In the genomic region with DNA sequence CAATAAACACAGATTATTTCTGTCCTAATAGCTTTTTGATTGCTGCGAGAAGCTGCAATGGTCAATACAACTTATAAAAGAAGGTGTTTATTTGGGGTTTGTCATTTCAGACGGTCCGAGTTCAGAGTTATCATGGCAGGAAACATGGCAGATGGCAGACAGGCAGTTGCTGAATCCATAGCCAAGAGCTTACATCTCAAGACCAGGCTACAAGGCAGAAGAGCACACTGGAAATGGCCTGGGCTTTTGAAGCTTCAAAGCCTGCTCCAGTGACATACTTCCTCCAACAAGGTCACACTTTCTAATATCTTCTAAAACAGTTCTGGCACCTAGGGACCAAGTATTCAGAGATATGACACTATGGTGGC, we compare ENCODE assay signal across 20 mouse cellular contexts.
DNase-seq lines count a peak whose midpoint lies in the region; ATAC-seq and TF ChIP-seq lines count a peak whose summit lies in the region.
"Had no signal": no experiment of that assay in that cellular context is flagged by ENCODE, and none has a peak within 500 bp of the region (broad histone marks: within the 10 kb centered on the region; RNA-seq: fewer than 3 reads in every experiment).

No protein-coding gene starts in this region.

- ATAC-seq in erythroblast, adult 5-6 weeks (replicated peaks; ENCODE audit: low FRiP score, poor library complexity, severe bottlenecking): peak; percentile 56; the same call in 1 of the 2 replicates
- ATAC-seq in liver, embryonic 14.5 days (ENCODE audit: insufficient read depth): peak; percentile 74
- ATAC-seq in megakaryocyte progenitor cell, adult 5-6 weeks (replicated peaks; ENCODE audit: poor library complexity): 0 out of 2 replicates have a peak, but pooled peaks have one; percentile 27
- ATAC-seq: forebrain, embryonic 16.5 days had no signal

- H3K4me3 ChIP-seq in MEL (ENCODE audit: control insufficient read depth in 1 of 2, insufficient read depth in 1 of 2, low read depth in 2 of 2, low read length in 2 of 2): peak overlapping the region; percentile 33 to 38; a peak in 3 of 4 replicates
- no peak overlapping the region for H3K4me3 ChIP-seq in liver, embryonic 14.5 days (ENCODE audit: insufficient read depth in 1 of 2, low read depth in 2 of 2, low read length in 2 of 2)
- H3K4me3 ChIP-seq: embryonic facial prominence, embryonic 15.5 days; forebrain, embryonic 12.5 days; heart, embryonic 12.5 days; hindbrain, embryonic 10.5 days had no signal

- TF ChIP-seq RAD21 in MEL (IDR thresholded peaks at IDR 0.05; ENCODE audit: low read depth, low read length): no peak

- H3K27ac ChIP-seq in MEL (ENCODE audit: control insufficient read depth, low read depth, low read length): peak overlapping the region; percentile 93
- H3K27ac ChIP-seq in liver, embryonic 14.5 days: peak overlapping the region; percentile 56
- H3K27ac ChIP-seq: embryonic facial prominence, embryonic 15.5 days; forebrain, embryonic 12.5 days; hindbrain, embryonic 10.5 days; hindbrain, embryonic 14.5 days had no signal

- DNase-seq in MEL (ENCODE audit: low read depth, low spot score): peak; percentile 59
- peak in 1 of 3 experiments; percentile 20 for DNase-seq in liver, embryonic 14.5 days (ENCODE audit: low read depth in 3 of 3, low spot score in 3 of 3)
- DNase-seq in cerebellum, adult 8-10 months: no peak
- DNase-seq in cerebellum, postnatal 10 days: no peak
- DNase-seq in cerebellum, postnatal 36 days: no peak
- DNase-seq: adrenal gland, adult 8-10 months; adrenal gland, postnatal 36 days; cerebellum, adult 11-12 months; cerebellum, adult 9-11 months; embryo, embryonic 11 days; gastrocnemius, postnatal 25 days had no signal

- peak overlapping the region; percentile 41 for H3K4me2 ChIP-seq in liver, embryonic 14.5 days (ENCODE audit: low read depth)
- H3K4me2 ChIP-seq: embryonic facial prominence, embryonic 15.5 days; forebrain, embryonic 12.5 days; heart, embryonic 12.5 days; hindbrain, embryonic 14.5 days had no signal

- no peak for TF ChIP-seq CTCF in MEL (IDR thresholded peaks at IDR 0.05 in 2 of 3, conservative IDR thresholded peaks at IDR 0.05 in 1 of 3; ENCODE audit: control insufficient read depth in 1 of 3, insufficient read depth in 1 of 3, low read depth in 2 of 3, low read length in 3 of 3, poor library complexity in 1 of 3, severe bottlenecking in 1 of 3)
- no peak for TF ChIP-seq CTCF in liver, embryonic 14.5 days (IDR thresholded peaks at IDR 0.05; ENCODE audit: low read depth)

- H3K27me3 ChIP-seq in MEL (ENCODE audit: control insufficient read depth in 1 of 2, insufficient read depth in 2 of 2, low read length in 2 of 2): no peaks in the 10 kb centered on the region
- no peaks in the 10 kb centered on the region for H3K27me3 ChIP-seq in liver, embryonic 14.5 days (ENCODE audit: control insufficient read depth, insufficient read depth, low read length)
- H3K27me3 ChIP-seq: CH12.LX; embryonic facial prominence, embryonic 15.5 days; forebrain, embryonic 12.5 days; heart, embryonic 12.5 days had no signal

- TF ChIP-seq POLR2A in MEL (IDR thresholded peaks at IDR 0.05; ENCODE audit: control insufficient read depth in 1 of 2, insufficient read depth in 1 of 2, low read depth in 1 of 2, low read length in 2 of 2, poor library complexity in 1 of 2): no peak

- 0 out of 2 replicates have a peak overlapping the region, but pooled peaks have one; percentile 14 for H3K9ac ChIP-seq in MEL (ENCODE audit: control insufficient read depth, low read depth, low read length, poor library complexity, severe bottlenecking)
- no peak overlapping the region for H3K9ac ChIP-seq in liver, embryonic 14.5 days (replicated peaks)
- H3K9ac ChIP-seq: embryonic facial prominence, embryonic 15.5 days; forebrain, embryonic 12.5 days; heart, embryonic 12.5 days; hindbrain, embryonic 14.5 days had no signal

- peaks cover 0 to 19% of the 10 kb centered on the region in 2 experiments; a peak in 2 of 4 replicates for H3K36me3 ChIP-seq in MEL (ENCODE audit: control insufficient read depth in 1 of 2, insufficient read depth in 2 of 2, low read length in 2 of 2)
- H3K36me3 ChIP-seq in liver, embryonic 14.5 days (replicated peaks; ENCODE audit: control insufficient read depth, insufficient read depth, low read depth): no peaks in the 10 kb centered on the region
- H3K36me3 ChIP-seq: embryonic facial prominence, embryonic 15.5 days; forebrain, embryonic 12.5 days; heart, embryonic 12.5 days; hindbrain, embryonic 10.5 days had no signal

- no peaks in the 10 kb centered on the region for H3K79me2 ChIP-seq in MEL (ENCODE audit: control insufficient read depth, insufficient read depth, low read length, poor library complexity)

- no peaks in the 10 kb centered on the region for H3K9me3 ChIP-seq in MEL (replicated peaks; ENCODE audit: insufficient read depth, low read length)
- H3K9me3 ChIP-seq in liver, embryonic 14.5 days (ENCODE audit: control insufficient read depth, low read length): no peaks in the 10 kb centered on the region
- H3K9me3 ChIP-seq: embryonic facial prominence, embryonic 15.5 days; forebrain, embryonic 12.5 days; heart, embryonic 12.5 days; hindbrain, embryonic 10.5 days had no signal

- peaks cover 12 to 14% of the 10 kb centered on the region in 2 experiments for H3K4me1 ChIP-seq in MEL (ENCODE audit: control insufficient read depth in 1 of 2, insufficient read depth in 2 of 2, low read length in 2 of 2)
- H3K4me1 ChIP-seq in liver, embryonic 14.5 days (replicated peaks; ENCODE audit: control insufficient read depth in 2 of 2, insufficient read depth in 2 of 2, low read length in 1 of 2): peaks cover 11 to 12% of the 10 kb centered on the region in 2 experiments; a peak in 3 of 4 replicates
- H3K4me1 ChIP-seq: embryonic facial prominence, embryonic 15.5 days; forebrain, embryonic 12.5 days; heart, embryonic 12.5 days; hindbrain, embryonic 10.5 days had no signal

- WGBS in liver, embryonic 14.5 days (ENCODE audit: insufficient replicate concordance): 31% methylated on average over 3 of the region's 3 CpGs

- TF ChIP-seq EP300 in MEL (IDR thresholded peaks at IDR 0.05; ENCODE audit: low read depth in 1 of 2, low read length in 2 of 2): no peak
- TF ChIP-seq EP300 in liver, embryonic 14.5 days (IDR thresholded peaks at IDR 0.05; ENCODE audit: low read depth): no peak

TF ChIP-seq in MEL, 35 proteins besides CTCF, POLR2A, EP300 and RAD21:
- peak; percentile 9; the same call in 1 of the 2 replicates for TF ChIP-seq MAX (IDR thresholded peaks at IDR 0.05; ENCODE audit: low read length)
- no peak for TF ChIP-seq JUND (IDR thresholded peaks at IDR 0.05; ENCODE audit: low read depth, low read length)
- TF ChIP-seq MYC (IDR thresholded peaks at IDR 0.05; ENCODE audit: low read depth, low read length): peak; percentile 6; the same call in 1 of the 2 replicates
- TF ChIP-seq TCF12 (IDR thresholded peaks at IDR 0.05; ENCODE audit: low read depth, low read length): no peak
TF ChIP-seq in MEL: peak in this region for 2.

Comparison
In these comparisons a context has a peak if more than half of its experiments do, and no peak if none do; other contexts are left out.
1. H3K4me3 ChIP-seq: peak in MEL (2 of 2); none in liver, embryonic 14.5 days (0 of 2).
2. Peak in every context shown above with its lines, with median percentiles within 50 percentile points of each other: ATAC-seq.